Mouse (Mus musculus) layer of hippocampus, postnatal 36 days (tissue): Measurements from ENCODE around the gene H2-Eb1. TPM values are rescaled to one million over a fixed set of nuclear protein-coding genes. Genes with fewer than 3 reads are reported as not detected.
"Not testable (repeated sequence)": the region's sequence is repeated elsewhere in the genome, so short reads cannot be mapped to it uniquely, and the experiment has no call there.

Experiments
- DNase-seq, 2 experiments: peaks; one replicate each; pipeline ENCODE4 v3.0.0; 2022
- total RNA-seq, 2 experiments: library from RNA; stranded (reverse); gene quantifications; 2 replicates each; pipeline ENCODE4 v1.2.3; 2021

Gene H2-Eb1
- total RNA-seq, 2 experiments from 2014 or later = 1.3 TPM

DNA sequence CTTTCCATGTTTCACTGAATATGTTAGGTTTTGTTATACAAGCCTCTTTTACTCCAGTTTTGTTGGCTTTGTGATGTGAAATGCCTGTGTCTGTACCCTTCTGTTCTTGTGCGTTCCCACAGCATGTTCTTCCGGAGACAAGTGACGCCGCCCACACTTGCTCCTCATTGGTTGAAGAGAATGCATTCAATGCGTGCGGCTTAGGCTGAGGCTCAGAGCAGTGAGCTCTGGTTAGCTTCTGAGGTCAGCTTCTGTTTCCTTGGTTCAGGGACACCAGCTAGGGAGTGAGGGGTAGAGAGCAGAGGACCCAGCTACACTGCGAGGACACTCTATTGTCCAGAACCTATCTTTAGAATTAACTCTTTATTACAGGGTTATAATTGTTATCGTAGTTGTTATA lies 14.1 kb upstream of the H2-Eb1 start:
- DNase-seq = peak; percentile 67 to 72

GRCm38 (mm10) chr17:34292570-34292969 lies 13.1 kb upstream of the H2-Eb1 start:
- no peak for DNase-seq

GRCm38 (mm10) chr17:34293533-34293932 lies 12.1 kb upstream of the H2-Eb1 start:
- DNase-seq = no peak

GRCm38 (mm10) chr17:34294249-34294648 lies 11.4 kb upstream of the H2-Eb1 start:
- no peak for DNase-seq

DNA sequence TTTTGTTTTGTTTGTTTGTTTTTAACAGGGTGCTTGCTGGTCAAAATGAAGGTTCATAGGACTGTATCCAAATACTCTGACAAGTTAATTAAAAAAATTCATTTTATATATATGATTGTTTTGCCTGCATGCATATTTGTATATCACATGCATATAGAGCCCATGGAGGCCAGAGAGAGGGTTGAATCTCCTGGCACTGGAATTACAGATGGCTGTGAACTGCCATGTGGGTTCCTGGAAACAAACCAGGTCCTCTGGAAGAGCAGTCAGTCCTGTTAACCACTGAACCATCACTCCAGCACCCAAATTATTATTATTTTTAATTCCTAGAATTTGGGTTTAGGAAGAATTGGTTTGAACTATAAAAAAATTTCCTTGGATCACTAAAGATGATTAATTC lies 10.4 kb upstream of the H2-Eb1 start:
- DNase-seq = no peak

DNA sequence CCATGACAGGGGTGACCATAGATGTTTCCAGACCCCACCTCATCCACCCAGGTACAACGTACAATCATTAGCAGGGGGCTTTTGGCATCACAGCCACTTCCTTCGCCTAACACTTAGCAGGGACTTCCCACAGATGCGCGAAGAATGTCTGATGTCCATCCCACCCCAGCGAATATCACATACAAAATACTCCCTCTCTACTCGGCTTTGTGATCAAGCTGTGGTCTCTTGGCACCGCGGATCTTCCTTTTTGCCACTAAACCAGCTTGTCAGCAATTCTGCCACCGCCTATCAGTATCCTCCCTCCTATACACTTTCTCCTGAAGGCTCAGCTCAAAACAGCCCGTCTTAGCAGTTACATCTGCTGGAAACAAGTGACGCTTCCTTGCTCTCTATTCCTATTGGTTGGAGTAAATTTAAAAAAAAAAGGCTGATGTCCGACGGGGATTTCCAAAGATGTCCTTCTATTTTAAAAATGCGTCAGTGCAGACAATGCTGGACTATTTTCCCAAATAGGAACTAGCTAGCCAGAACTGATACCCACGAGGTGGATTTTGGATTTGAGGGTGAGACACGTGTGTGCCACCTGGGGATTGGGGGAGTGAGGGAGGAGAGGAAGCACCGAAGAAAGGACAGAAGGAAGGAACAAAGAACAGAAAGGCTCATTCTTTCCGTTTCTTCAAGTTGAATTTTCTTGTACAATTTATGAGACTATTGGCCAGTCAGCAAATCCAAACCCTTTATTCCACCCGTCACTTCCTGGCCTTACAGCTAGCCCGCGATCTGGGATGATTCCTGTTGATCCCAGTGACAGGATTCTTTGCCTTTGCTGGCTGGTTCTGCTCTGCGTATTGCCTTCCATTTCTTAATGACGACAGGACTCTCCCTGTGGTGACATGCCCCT lies 9.5 kb upstream of the H2-Eb1 start:
- peak in 1 of 2 experiments; percentile 29 for DNase-seq

GRCm38 (mm10) chr17:34299356-34299755 lies 6.3 kb upstream of the H2-Eb1 start:
- DNase-seq = no peak

GRCm38 (mm10) chr17:34300071-34300470 lies 5.6 kb upstream of the H2-Eb1 start:
- no peak for DNase-seq

- DNase-seq = no peak
Measured at GRCm38 (mm10) chr17:34300691-34301566, 4.7 kb upstream of the H2-Eb1 start.

GRCm38 (mm10) chr17:34301670-34302190 lies 3.9 kb upstream of the H2-Eb1 start:
- no peak for DNase-seq

DNA sequence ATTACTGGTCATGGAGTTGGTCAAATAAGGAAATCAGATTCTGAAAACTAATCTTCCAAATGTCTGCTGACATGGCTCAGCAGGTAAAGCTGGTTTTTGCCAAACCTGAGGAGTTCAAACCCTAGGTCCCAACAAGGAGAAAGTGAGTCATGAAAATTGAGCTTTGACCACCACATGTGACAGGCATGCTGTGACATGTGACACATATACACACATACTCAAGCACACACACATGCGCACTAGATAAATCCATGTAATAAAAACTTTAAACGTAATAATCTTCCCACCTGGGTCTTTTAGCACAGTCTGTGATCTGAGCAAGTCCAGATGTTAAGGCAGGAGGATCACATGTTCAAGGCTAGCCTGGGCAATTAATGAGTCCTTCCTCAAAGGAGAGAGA lies 1.9 kb upstream of the H2-Eb1 start:
- DNase-seq = no peak

- peak; percentile 31 to 39 for DNase-seq
Measured at GRCm38 (mm10) chr17:34304751-34305150, 916 bp upstream of the H2-Eb1 start.

DNA sequence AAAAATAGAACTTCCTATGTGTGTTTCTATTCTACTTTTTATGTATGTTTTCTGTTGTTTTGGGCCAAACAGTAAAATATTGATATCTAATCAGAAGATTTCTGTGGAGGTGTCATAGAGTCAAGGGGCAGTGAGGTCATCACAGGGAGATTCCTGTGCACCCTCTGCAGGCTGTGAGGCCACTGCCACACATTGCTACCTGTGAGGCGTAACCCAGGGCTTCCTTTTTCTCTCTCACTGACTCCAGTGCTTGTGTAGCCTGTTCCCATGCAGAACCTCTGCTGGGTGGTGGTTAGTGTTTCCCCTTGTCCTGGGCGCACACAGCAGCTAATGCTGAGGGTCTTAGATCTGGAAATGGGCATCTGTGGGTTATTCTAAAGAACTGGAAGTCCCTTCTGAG lies 740 bp downstream of the H2-Eb1 start:
- DNase-seq = no peak

- no peak for DNase-seq
Measured at GRCm38 (mm10) chr17:34307216-34307615, 1.5 kb downstream of the H2-Eb1 start.

GRCm38 (mm10) chr17:34308161-34308560 lies 2.5 kb downstream of the H2-Eb1 start:
- no peak for DNase-seq

- DNase-seq = no peak
Measured at GRCm38 (mm10) chr17:34309225-34309624, 3.6 kb downstream of the H2-Eb1 start.

DNA sequence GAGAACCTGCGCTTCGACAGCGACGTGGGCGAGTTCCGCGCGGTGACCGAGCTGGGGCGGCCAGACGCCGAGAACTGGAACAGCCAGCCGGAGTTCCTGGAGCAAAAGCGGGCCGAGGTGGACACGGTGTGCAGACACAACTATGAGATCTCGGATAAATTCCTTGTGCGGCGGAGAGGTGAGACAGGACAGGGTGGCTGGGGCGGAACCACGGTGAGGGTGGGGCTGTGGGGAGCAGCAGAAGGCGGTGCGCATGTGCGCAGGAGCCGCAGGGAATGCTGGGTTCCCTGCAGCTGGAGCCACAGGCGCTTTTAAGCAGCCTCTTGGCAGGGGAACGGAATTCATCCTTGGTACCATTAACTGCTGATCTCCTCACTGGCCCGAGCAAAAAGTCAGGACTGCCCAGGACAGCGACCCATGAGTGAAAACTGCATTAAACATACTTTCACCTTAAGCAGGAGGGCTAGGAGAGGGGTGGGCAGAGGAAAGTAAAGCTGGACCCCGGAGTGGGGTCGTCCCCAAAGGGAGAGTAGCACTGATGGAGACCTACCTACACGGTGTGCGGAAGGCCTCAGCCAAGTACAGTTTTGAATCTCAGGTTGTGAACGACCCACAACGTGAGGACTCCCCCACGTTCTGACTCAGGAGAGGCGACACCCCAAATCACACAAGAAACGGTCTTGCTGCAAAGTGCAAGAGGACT lies 4.2 kb downstream of the H2-Eb1 start:
- peak; percentile 59 to 75 for DNase-seq

GRCm38 (mm10) chr17:34310526-34310925 lies 4.9 kb downstream of the H2-Eb1 start:
- not testable (repeated sequence) for DNase-seq

DNA sequence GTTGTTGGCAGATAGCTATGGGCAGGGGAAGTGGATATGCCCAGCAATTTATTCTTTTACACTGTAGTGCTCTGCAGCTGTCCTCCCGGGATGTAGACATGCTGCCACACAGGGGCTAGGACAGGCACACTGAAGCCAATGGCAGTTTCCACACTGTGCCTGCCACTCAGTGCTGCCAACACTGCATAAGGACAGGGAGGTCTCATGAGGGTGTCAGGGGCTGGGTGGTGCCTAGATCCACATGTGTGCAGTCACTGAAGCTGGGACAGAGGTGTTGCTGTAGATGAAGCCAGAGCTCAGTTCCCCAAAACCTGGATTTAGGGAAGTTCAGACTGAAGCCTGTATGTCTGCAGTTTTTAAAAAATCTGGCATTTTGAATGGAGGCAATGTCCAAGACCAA lies 6.5 kb downstream of the H2-Eb1 start:
- no peak for DNase-seq

DNA sequence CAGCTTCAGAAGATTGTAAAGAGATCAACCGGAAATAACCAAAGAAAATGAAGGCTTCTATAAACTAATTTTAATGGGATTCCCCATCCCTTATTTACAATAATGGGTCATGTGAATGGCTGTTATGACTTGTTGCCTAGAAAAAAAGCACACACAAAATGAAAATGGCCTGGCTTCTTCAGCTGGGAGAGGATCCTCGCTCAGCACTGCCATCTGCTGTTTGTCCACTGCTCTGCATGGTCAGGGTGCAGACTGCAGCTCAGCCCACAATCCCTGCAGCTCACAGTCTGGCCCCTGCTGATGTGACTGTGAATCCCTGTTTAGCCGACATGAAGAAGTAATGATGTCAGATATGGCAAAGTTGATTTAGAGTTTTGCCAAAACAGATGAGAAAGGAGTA lies 7.7 kb downstream of the H2-Eb1 start:
- peak; percentile 65 to 75 for DNase-seq

DNA sequence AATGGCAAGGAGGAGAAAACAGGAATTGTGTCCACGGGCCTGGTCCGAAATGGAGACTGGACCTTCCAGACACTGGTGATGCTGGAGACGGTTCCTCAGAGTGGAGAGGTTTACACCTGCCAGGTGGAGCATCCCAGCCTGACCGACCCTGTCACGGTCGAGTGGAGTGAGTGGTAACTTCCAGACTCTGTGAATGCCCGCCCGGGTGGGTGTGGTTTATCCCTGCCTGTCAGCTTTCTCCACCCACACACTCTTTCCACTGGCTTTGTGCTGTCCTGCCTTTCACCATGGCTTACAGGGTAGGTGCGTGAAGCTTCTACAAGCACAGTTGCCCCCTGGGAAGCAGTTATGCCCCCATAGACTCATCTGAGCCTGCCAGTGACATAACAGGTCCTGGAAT lies 8.6 kb downstream of the H2-Eb1 start:
- no peak for DNase-seq

DNA sequence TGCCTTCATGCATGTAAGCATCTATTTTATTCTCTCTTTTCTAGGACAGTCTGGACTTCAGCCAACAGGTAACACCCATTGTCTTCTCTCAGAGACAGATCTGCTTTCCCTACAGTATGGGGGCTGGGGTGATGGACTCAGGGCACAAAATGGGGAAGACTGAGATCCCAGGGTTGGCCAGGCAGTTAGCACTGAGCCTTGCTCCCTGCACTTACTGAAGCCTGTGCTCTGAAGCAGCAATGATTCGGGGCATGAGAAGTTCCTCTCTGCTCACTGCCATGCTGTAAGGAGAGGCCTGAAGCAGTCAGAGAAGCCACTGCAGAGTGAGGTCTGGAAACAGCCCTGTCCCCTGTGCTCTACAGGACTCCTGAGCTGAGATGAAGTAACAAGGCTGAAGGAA lies 9.8 kb downstream of the H2-Eb1 start:
- no peak for DNase-seq

DNA sequence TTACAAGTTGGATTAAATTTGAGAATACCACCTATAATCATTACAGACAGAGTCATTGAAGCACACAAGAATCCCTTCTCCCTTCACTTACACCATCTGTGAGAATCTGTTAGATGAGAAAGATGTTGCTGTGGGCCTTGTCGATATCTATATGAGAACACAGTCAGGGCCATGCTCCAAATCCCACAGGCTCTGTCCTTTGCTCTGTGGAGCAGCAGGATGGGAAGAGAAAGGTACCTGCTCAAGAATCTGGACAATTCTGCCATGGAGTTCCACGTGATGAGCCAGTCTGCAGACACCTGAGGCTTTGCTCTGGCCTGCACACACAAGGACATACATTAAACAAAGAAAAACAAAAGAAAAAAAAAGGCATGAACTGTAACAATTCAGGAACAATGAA lies 11.0 kb downstream of the H2-Eb1 start:
- no peak for DNase-seq
